Mouse (Mus musculus) B cell, adult 2 months (primary cell): ENCODE results near the gene Irak3.
A peak's percentile ranks its signal among the peaks of the same experiment; 100 is the strongest.

ENCODE experiments used
- DNase-seq, 2 experiments: peaks; one replicate each; pipeline ENCODE4 v3.0.0; 2022

The Irak3 gene

DNA sequence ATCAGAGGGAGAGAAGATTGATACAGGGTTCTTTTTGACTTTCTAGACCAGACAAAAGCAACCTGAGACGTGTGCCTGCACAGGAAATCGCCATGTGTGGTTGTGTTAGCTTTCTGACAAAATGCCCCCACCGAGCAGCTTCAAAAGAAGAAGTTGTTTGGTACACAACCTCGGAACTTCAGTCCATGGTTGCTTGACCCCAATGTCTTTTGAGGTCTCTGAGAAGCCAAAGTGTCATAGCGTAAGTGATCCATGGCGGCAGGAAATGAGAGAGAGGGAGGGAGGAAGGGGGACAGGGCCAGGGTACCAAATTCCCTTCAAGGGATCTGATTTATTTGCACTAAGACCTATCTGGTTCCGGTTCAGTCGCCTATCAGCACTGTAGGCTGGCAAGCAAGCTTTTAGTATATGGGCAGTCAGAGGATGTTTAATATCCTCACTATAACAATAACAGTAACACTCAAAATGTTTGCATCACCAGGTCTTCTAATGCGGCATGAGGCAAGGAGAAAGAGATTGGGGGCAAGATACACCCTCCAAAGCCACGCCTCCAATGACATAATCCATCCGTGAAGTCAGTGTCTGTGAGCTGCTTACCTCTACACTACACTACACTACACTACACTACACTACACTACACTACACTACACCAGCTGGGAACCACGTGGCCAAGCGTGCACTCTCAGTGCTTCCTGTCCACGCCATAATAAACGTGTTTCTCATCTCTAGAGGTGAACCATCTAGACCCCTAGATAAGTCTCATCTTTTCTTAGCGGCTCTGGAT, 729 bp upstream of the Irak3 start:
- peak; percentile 67 to 74 for DNase-seq

DNA sequence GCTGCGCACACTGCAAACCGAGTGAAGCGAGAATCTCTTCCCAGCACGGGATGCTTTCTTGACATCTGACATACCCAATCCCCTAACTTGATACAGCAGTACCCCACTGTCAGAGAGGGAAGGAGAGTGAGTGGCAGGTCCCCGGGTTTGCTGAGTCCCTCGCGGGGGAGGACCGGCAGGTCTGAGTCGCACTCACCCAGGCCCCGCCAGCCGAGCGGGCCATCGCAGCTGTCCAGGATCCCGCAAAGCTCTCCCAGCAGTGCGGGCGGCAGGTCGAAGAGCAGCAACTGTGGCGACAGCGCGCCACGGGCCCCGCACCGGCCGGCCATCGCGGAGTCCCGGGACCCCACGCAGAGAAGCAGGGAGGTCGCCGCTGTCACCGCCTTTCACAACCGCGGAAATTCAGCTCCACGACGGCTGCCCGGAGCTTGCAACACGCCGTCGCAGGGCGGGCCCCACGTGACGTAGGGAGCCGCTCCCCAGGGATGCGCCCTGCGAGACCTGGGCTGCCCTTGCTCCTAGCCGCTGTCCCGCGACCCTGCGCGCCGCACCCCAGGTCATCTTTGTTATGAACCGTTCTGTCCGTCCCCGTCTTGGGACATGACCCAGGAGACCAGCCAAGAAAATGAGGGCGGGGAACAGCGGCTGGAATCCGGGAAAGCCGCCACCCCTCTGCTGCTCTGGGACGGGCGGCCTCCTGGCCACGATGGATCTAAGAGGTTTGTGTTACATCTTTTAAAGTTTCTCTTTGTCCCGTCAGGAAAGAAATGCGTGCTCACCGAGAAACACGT, 604 bp downstream of the Irak3 start, which contains the start of gene Tmbim4:
Tmbim4 (plus strand) TSS at position 460 of the 791 bp plus-strand sequence.
- DNase-seq = peak; percentile 88

DNA sequence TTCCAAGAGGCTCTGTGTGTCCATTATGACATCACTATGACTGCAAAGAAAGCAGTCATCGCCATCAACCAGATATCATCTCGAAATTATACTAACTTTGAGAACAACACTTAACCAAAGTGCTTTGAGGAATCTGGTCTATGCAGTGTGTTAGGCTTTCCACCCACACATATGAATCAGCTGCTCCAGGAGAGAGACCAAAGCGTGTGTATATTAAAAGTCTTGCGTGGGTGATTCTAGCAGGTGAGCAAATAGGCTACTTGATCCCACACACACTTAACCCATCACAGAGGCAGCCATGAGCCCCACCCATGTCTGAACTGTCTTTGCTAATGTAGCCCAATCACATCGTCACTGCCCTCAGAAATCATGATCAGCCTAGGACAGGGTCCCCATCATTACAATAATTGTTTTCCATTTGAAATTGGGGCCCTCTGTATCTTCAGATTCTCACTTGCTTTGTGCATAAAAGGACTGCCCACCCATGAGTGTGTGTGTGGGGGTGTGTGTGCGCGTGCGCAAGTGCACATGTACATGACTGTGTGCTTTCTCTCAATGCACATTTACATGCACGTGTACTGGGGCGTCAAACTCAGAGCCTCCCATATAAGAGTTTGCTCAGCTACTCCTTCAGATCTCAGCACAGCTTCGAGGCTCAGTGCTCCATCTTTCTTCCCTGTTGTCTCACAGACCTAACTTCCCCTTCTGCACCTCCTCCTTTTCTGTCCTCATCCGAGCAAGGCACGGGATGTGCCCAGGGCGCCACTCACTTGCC, 4.7 kb downstream of the Irak3 start:
- no peak for DNase-seq

DNA sequence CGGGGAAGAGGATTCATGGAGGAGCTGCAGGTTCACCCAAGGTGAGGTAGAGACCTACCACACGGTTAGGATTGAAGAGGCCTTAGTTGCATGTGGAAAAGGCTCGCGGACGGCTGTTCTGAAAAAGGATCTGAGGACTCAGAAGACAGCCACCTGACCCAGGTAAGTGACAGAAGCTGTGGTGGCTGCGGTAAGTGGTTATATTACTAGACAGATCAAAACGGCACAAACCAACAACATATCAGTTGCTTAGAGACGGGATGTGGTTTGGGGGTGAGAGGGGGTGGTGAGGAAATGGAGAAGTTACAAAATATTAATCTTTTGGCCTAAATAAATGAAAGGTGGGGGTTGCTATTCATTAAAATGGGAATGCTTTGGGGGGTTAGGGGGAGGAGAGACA, 8.7 kb downstream of the Irak3 start:
- peak; percentile 83 to 90 for DNase-seq

DNA sequence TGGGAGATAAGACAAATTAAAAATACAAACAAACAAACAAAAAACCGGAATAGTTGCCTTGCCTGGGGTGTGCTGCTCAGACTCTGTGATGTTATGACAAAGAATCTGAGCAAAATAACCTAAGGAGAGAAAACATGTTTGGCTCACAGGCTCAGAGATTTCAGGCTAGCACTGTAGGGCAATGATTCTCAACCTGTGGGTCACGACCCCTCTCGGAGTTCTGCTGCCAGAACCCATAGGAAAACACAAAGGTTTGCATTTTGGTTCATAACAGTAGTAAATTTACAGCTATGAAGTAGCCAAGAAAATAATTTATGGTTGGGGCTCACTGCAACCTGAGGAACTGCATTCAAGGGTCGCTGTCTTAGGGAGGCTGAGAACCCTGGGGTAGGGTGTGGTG, 9.7 kb downstream of the Irak3 start:
- no peak for DNase-seq

DNA sequence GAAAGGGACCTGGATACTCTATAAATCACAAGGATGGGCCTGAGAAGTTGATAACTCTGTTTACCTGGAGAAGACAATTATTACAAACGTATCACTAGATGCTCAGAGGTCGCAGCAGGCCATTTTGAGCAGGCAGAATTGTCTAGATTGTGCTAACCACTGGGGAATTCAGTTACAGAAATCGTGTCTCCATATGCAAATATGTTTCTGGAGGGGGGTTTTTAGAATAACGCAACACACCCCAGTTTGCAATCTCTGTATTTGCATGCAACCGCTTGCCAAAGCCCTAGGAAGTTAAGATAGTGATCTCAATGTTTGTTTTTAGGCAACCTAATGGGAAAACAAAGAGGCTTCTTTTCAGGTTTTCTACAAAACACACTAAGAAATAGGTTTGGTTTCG, 10.8 kb downstream of the Irak3 start:
- peak; percentile 64 to 75 for DNase-seq

DNA sequence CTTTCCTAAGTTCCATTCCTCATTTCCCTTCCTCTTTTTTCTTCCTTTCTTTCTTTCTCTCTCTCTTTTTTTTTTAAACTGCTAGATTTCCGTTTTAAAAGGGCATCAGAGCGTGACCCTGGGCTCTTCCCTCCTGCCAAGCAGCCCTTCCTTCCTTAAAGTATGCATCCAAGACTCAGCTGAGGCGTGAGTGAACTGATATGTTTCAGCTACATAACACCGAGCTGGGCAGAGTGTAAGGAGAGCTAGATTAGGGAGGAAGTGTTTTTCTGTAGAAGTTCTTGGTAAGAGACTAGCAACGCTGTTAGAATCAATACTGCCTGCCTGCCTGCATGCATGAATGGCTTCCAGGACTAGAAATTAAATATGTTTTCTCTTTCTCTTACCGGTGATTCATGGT, 12.1 kb downstream of the Irak3 start:
- peak; percentile 46 to 51 for DNase-seq

DNA sequence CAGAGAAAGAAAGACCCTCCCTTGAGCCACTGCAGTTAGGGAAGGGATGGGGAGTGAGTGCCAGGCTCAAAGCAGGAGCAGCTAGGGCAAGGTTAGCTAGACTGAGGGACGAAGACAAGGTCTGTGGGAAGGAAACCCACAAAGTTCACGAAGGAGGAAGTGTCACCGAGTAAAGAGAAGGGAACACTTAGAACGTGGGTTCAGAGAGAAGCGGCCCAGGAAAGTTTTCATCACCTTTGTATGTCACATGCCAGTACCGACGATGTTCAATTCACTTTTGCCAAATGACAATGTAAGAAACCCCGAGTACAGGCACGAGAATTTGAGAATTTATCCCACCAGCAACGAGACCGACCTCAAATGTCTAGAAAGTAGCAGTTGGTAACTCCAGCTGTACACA, 12.7 kb downstream of the Irak3 start:
- DNase-seq = peak; percentile 56

DNA sequence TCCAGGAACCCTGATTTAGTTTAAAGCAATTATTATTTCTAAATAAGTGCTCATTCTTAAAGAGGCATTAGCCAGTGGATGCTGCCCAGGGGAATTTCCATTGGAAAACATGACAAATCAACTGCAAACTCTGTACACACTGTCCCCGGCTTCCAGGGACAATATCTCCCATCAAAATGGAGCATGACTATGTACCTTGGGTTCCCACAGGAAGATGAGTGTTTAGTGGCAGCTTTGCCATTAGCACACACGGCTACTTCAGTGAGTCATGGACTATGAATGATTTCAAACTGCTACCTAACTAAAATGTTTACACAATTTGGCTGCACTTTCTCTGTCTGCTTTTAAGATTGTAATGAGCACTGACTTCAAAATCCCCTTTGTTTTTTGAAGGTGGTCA, 13.4 kb downstream of the Irak3 start:
- DNase-seq = no peak

DNA sequence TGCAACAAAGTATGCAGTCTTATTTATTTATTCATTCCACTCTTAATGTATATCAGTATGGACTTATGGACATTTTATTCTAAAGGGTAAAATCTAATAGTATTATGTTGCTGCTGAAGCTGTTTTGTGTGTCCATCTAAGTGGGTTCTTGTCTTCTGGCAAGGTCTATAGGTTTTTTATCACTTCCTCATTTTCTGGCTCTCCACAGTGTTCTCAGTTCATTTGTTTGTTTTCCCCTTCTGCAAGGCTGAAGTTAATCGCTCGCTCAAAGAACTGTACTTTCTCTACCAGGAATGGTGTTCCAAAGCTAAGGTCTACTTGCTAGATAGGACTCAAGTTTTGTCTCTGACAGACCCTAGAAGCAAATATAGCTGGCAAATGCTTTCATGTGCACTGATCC, 18.6 kb downstream of the Irak3 start:
- DNase-seq = peak in 1 of 2 experiments; percentile 26

DNA sequence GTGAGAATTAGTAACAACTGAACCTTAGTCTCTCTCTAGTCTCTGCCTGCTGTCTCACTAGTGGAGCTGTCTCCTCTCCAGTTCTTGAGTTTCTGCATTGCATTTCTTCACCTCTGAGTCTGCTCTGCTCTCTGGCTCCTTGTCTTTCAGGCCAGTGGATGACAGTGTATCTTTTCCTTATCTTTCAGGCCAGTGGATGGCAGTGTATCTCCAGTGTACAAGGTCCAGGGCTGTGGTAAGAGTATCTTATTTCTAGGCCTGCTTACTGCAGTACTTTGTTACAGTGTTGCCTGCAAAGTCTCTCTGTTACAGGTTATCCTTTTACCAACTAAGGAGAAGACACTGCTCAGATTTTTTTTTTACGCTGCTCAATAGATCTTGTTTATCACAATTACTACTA, 19.0 kb downstream of the Irak3 start:
- DNase-seq = peak; percentile 52 to 58

DNA sequence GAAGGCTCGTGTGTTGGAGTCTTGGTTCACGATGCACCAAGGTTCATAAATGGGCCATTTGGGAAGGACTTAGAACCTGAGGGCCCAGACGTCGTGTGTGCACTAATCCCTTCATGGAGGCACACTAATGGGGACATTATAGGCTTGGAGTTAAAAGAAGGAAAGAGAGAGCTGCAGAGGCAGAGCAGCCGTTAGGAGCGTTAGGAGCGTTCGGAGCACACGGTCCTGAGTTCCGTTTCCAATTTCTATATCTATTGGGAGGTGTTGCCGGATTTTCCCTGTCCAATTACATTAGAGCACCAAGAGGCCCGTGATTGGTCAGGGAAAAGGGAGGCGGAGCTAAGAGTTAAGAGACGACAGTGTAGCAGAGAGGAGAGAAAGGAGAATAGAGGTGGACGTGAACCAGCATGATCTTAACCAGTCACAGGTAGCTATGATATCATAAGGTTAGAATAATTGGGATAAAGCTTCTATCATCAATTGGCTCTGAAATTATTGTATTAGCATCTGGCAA, 27.7 kb downstream of the Irak3 start:
- no peak for DNase-seq

DNA sequence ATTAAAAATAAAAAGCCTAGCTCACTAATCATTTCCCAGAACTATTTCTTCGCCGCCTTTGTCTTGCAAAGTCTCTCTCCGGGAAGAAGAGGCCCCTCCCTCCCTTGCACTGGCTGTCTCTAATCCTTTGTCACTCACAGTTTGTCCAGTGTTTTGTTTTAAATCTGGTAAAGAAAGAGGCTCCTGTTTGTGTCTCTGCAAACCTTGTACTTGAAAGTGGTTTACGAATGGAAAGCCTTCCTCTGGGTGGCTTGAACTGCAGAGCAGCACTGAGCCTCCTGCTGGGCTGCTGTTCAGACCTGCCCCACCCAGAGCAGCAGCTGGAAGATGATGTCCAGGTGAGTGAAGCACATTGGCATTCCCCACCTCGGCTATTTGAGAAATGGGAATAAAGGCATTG, 30.6 kb downstream of the Irak3 start:
- DNase-seq = no peak

DNA sequence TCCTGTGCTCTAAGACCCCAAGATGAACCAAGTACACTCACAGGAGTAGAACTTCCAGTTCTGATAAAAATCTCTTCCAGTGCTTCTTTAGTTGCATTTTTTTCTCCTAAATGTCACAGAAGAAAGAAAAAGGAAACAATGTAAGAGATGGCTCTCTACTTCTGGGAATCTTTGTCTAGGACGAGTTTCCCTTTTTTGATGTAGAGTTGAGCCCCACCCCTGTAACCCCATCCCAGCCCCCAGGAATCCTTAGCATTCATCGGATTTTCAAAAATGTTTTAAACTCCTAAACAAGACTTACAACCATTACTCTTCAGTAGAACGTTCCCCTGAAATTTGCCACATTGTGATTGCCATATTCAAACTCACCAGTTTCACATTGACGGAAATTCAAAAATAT, 31.7 kb downstream of the Irak3 start:
- DNase-seq = no peak

DNA sequence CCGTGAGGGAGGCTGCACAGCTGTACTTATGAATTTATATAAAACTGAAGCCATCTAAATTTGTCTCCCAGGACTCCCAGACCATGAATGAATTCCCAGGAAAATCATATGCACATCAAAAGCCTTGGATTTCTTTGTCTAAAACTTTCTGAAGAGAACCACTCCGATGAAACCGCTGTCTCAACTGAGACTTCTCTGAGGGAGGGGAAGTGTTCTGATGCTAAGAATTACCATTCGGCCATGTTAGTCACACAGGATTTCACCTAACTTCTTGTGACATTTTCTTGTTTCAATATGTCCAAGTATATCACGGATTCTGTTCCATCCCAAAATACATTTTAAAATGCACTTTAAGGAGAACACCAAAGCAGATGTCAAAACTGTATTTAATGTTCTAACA, 32.1 kb downstream of the Irak3 start:
- no peak for DNase-seq

DNA sequence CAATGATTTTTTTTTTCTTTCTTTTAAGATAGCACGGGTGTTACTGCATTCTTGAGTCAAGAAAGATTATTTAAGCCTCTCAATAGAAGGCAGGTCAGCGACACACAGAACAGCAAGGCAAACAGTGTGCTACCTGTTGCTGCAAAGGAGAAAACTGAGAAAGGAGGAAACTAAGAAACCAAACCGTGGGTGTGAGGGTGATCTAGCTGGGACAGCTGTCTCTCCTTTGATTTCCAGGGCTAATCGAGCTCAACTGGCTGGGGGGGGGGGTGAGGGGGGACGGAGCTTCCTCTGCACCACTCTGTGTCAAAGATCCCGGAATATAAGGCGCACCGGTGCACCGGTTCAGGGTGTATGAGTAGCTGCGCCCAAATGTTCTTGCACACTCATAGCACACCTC, 32.9 kb downstream of the Irak3 start:
- no peak for DNase-seq

DNA sequence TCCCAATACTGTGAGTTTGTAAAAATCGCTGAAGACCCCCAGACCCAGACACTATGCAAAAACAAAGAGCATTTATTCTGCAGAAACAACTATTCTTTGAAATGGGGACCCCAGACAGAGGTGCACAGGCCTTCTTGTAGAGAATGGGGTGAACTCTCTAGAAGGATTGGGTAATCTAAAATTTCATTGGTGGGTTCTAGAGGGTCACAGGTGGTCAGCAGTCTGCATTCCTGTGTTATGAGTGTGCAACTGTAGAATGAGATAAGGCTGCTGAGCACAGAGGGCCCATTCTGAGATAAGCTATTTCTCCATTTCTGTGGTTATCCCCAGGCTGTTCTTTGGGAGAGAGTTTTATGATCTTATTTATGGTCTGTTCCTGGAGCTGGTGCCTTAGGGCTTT, 33.9 kb downstream of the Irak3 start:
- no peak for DNase-seq

DNA sequence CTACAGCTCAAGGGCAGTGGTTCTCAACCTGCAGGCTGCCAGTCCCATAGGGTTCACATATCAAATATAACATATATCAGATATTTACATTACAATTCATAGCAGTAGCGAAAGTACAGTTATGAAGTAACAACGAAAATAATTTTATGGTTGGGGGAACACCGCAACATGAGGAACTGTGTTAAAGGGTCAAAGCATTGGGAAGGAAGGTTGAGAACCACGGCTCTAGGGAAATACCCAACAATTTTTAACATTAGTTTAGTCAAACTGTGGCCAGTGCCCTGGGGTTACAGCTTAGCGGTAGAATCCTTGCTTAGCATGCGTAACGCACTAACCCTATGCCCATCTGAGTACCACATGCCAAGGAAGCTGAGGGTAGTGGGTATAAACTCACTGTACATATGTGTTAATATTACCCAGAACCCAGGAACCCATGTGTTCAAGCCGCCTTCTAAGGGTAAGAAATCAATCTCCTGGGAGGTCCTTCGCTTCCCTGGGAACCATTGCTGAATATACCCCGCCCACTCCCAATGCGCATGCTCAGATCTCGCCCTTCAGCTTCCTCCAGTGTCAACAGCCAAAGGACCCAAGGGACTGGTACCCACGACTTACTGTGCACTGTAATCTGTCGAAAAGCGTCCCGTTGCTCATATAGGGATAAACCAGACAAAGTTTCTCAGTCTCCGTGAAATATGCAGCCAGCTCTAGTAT, 36.0 kb downstream of the Irak3 start:
- no peak for DNase-seq

DNA sequence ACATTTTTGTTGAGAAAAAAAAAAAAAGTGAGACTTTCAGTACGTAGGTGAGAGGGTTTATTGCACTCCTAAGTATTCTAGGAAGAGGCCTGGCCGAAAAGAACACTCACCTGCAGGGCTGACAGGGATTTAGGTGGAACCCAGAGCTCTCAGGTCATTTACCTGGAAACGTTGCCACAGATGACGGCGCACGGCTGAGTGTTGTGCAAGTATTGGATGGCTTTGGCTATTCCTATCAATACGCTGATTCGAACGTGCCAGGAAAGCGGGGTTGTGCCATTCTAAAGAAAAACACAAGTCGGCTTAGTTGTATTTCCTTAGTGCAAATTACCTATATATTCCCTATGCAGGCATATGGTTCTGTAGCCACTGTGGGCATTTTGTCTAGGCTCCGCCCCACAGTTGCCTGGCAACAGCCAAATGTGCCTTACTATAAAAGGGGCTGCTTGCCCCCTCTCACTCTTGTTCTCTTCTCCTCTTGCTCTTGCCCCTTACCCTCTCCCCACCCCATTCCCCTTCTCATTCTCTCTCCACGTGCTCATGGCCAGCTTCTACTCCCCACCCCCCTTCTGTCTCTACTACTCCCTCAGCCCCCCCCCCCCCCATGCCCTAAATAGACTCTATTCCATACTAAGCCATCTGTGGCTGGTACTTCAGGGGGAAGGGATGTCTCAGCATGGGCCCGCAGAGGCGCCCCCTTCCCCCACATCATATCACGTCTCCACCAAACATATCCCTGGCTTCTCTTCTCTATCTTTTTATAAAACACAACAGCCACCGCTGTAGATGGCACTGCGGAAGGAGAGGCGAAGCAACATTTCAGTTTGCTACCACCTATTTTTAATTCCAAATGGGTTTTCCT, 36.8 kb downstream of the Irak3 start:
- no peak for DNase-seq

DNA sequence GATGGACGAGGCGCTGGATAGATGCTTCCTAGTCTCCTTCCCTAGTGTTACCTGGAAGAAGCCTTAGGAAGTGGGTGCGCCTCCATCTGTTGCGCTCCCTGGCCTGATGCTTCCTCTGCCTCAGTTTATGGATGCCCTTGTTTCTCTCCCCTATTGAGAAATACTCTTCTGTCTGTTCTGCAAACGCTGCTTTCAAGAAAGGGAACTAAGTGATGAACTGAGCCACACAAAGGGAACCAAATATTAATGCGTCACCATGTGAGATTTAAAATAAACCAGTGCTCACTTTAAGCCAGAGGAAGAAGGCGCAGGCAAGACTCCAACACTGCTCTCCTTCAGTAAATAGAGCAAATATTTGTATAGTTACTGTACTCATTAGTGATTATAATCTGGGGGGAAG, 38.4 kb downstream of the Irak3 start:
- DNase-seq = no peak

DNA sequence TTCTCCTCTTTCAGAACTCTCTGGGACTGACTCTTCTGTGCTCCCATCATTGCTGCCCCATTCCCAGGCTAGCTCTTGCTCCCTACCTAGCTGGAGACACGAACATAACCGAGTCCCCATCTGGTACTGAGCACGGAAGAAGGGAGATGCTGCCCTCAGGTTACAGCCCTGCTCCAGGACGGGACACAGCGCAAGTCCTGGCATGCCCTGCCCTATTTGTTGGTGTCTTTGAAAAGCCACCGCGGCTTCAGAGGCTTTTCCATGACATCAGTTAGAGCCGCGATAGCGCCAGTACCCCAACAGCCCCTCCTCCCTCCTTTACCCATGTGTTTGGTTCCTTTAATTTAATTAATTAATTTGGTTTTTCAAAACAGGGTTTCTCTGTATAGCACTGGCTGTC, 39.1 kb downstream of the Irak3 start:
- no peak for DNase-seq

DNA sequence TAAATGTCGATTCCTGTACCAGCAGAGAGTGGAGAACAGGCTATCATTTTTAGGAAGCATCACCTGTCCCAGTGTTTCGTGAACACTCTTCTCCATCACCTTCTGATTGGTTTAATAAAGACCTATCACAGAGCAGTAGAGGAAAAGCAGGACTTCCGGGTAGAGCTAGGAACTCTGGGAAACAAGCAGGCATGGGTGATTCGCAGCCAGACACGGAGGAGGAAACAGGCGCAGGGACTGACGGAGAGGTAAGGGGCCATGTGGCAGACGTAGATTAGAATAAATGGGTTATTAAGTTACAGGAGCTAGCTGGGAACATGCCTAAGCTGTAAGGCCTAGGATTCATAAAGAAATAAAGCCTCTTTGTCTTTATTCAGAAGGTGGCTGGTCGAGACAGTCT, 41.4 kb downstream of the Irak3 start:
- DNase-seq = no peak
